Mouse (Mus musculus) left cerebral cortex, postnatal 10 days (tissue): ENCODE data around the gene Bfsp2. TPM values are rescaled to one million over a fixed set of nuclear protein-coding genes. Genes with fewer than 3 reads are reported as not detected.
A peak's percentile ranks its signal among the peaks of the same experiment; 100 is the strongest.
"Not testable (repeated sequence)": the region's sequence is repeated elsewhere in the genome, so short reads cannot be mapped to it uniquely, and the experiment has no call there.

Experiments used
- DNase-seq, 2 experiments: peaks; one replicate each; pipeline ENCODE4 v3.0.0; 2021 to 2022; ENCODE audit warnings: low spot score in 2 of 2, mixed read lengths in 1 of 2; ENCODE audit errors: extremely low spot score in 1 of 2
- intact Hi-C: fragments of 180-260 bp; cut with DNase I; formaldehyde crosslinking; loops from one replicate; pipeline ENCODE4 v1.15.1; 2025
- total RNA-seq, 2 experiments: library from RNA; stranded (reverse); gene quantifications; 2 replicates each; pipeline ENCODE4 v1.2.3; 2021

The Bfsp2 gene
- total RNA-seq, 2 experiments from 2014 or later, result 1.4 to 2.9 TPM

DNA sequence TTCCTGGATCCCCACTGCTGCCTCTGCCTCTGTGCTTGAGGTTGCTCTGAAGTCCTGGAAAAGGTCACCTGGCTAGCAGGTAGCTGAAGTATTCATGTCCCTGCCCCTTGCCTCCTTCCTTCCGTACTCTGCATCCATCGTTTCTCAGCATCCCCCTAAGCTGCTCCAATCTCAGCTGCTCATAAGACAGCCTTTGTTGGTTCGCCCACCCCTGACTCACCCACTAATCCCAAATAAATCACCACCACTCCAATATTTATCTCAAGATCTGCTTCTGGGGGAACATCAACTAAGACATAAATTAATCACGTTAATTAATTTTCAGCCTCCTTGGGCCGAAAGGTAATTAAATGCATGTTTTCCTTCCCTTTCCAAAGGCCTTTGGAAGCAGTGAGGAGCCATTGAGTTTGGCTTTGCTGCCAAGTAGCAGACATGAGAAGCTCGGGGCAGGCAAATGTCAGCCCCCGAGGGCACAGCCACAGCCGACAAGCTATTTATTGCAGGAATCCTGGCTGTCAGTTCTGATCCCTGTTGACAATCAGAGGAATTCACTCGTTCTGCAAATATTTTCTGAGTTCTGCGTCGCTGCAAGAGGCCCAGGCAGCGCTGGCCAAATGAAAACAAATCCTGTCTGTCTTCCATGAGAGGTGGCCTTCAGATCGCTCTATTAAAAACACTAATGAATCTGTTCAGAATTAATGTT is 36.9 kb downstream of the Bfsp2 start:
- peak in 1 of 2 experiments; percentile 44 for DNase-seq
- intact Hi-C loops, result no loop called here

DNA sequence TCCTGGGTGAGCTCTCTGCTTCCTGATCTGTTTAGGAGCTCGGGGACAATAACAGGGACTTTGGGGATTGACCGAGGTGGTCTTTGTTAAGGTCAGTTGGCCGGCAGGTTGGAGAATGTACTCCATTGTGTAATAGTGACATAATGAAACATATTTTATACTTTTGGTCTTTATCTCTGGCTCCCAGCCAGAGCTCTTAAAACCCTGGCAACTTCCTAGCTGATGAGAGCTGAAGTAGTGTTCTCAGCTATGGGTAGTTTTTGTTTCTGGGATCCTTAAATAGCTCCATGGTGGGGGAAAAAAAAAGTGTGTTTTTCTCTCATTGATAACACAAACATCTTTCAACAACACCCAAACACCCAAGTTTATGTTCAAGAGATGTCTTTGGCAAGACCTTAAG is 39.6 kb downstream of the Bfsp2 start:
- intact Hi-C loops, result no loop called here
- DNase-seq, result no peak

DNA sequence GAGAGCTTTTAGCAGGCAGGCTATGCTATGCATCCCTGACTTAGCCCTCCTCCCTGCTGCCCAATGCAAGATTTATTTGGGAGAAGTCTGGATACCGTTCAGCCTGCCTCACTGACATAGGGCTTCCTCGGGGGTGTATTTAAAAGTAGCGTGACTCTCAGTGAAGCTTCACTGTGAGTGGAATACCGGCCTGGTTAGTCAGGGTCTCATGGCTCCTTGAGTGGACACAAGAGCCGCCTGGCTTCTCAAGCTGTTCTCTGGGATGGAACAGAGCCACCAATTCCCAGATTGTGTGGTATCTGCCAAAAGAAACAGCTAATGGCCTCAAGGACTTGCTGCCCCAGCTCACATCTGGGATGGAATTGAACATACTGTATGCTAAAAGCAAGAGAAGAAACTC is 43.1 kb downstream of the Bfsp2 start:
- intact Hi-C loops, result no loop called here
- no peak for DNase-seq

DNA sequence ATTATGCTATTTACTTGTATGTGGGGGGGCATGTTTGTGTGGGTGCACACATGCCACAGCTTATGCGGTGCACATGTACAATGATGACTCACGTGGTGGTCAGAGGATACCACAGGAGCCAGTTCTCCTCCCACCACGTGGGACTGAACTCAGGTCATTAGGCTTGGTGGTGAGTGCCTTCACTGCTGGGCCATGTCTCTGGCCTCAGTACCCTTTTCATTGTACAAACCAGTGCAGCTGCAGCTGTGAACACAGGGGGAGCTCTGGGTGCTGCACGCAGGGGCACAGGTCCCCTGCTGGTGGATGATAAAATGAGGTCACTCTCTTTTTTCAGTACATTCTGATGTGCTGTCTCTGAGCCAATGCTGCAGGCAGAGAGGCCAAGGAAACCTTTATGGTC is 46.1 kb downstream of the Bfsp2 start:
- DNase-seq, result no peak
- intact Hi-C loops, result no loop called here

DNA sequence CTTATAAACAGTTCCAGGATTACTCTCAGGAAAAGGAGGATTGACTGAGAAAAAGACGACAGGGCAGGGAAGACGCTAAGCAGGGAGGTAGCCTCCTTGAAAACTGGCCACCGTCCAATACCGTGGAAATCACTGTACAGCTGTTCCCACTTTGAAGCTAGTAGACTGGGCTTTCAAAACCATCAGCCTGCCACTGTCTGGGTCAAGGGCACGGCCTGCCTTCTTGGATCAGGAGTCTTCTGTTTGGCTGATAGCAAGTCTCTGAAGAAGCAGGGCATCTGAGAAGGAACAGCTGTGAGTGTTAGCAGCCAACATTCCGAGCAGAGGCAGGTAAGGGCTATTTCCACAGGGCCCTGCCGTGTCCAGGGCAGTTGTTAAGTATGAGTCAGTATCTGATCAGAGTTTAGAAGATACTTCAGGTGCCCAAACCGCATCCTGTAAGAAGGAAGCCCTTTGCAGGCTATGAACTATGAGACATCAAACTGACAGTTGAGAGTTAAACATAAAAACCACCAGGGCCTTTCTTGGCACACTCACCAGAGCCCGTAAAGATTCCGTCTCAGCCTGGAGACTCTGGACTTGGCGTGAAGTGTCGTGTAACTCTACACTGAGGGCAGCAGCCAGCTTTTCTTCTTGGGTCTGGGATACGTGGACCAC is 48.0 kb downstream of the Bfsp2 start:
- DNase-seq, result peak in 1 of 2 experiments; percentile 42
- intact Hi-C loops, result no loop called here

DNA sequence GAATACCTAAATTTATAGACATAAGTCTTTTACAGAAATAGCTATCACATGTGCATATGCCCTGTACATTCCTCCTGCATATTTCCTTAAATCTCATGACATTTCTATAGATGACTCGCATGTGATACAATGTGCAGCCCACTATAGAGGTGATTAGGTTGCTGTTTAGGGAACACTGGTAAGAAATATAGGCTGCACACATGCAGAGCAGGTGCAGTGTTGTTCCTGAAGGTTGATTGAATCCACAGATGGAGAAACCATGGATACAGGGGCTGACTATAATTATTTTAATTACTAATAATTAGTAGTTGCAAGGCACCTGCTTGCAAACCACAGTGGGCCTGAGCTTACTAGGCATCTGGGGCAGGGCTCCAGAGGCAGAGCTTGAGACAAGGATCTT is 48.5 kb downstream of the Bfsp2 start:
- intact Hi-C loops, result no loop called here
- no peak for DNase-seq

DNA sequence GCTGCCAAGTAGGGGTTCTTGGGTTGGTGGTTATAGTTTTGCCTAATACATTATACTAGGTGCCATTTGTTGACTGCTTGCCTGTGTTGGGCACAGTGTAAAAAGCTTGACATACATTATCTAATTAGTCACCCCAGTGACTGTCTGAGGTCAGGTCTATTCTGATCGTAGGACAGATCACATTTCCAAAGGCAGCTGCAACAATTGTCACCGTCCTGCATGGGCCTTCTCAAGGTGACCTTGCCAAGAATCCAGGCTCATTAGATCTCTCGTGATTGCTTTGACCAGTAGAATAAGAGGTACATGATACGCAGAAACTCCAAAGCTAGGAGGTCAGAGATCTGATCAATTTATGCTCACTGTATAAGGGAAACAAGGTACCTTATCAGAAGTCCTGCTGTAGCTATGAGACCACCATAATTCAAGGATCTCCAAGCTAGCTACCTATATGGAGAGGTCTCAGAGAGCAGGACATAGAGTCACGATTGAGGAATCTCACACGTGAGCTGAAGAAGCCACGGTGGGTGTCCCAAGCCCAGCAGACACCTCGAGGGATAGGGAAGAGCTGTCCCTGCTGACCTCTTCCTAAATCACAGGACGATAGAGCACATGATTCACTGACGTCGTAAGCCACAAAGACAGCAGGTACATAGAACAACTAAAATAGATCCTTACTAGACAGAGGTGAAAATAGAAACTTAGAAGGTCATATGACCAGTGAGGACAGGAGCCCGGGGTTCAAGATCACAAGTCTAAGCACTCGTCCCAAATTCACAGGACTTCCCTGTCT is 49.6 kb downstream of the Bfsp2 start:
- intact Hi-C loops, result no loop called here
- DNase-seq, result no peak

DNA sequence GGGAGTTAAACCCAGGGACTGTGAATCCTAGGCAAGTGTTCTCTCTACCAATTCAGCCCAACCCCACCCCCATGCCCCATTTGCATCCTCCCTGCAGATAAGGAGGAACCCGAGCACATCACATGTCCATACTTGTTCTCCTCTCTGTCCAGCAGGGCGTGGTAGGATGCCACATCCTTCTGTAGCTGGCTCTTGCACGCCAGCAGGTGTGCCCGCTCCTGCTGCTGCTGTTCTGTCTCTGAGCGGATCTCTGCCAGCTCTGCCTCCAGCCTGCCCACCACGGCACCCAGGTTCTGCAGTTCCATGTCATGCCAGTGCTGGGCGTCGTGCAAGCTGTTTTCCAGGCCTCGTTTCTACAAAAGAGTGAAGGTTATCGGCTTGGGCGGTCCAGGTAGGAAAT is 53.8 kb downstream of the Bfsp2 start:
- intact Hi-C loops, result no loop called here
- peak in 1 of 2 experiments; percentile 33 for DNase-seq

DNA sequence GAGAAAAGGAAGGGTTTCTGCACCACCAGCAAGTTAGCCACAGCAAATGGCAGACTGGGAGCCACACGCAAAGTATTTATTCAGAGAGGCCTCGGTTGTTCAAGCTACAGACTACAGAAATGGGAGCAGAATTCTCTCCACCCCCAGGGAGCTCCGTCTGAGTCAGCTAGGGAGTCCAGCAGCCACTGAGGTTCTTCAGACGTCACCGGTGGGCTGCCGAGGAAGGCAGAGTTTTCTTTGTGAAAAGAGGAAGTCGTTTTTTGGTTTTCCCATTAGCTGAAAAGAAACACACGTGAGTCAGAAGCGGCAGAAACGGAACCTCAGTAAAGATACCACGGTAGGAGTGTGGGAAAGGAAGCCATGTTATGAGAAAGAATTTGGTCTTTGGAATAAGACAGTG is 55.4 kb downstream of the Bfsp2 start:
- DNase-seq, result no peak
- intact Hi-C loops, result no loop called here

DNA sequence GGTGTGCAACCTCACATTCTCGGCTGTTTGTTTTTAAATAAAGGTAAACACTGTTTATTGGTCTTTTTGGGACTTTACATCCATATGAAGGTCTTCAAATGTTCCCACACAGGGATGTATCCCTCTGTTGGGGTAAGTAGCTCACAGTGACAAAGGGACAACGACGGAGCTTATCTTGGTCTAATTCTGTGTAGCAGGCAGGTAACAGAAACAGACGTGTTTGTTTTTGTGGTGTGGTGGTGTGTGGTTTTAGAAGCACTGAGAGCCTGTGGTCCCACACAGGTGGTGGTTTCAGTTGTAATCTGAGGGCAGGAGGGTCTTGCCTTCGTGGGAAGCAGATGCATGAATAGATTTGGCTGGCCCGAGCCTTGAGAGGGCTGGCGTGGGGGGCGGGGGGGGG is 56.3 kb downstream of the Bfsp2 start:
- DNase-seq, result no peak
- intact Hi-C loops, result no loop called here

DNA sequence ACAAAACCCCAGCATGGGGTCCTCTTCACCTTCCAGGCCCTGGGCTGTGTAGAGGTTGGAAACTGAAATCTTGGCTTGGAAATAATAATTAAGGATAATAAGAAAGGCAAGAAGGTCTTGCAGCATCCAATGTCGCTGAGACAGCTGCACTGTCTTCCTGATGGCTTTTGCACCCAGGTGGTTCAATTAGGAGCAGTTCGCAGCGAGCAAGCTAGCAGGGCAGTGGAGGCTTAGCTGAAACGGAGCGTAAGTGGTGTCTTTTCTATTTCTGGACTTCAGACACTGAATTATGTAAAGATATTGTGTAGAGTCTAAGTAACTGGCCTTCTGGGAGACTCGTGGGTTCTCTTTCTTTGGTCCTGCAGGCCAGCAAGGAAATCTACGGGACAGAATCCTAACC is 56.8 kb downstream of the Bfsp2 start:
- DNase-seq, result no peak
- intact Hi-C loops, result no loop called here

DNA sequence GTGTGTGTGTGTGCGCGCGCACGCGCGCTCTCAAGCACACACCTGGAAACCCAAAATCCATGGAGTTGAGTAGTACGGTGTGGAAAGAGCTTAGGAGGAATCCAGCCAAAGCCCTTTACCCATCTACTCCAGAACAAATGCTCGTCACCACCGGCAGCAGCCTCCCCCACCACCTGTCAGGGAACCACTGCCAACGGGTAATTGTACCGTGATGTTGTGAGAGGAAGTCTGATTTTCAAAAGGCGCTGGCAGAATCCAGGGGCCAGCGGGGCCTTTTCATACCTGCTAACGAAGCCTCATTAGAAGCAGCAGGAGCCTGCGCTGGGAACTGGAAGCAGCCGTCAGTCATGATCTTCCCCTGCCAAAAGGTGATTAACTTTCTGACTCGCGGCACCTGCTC is 57.4 kb downstream of the Bfsp2 start:
- intact Hi-C loops, result no loop called here
- no peak for DNase-seq

DNA sequence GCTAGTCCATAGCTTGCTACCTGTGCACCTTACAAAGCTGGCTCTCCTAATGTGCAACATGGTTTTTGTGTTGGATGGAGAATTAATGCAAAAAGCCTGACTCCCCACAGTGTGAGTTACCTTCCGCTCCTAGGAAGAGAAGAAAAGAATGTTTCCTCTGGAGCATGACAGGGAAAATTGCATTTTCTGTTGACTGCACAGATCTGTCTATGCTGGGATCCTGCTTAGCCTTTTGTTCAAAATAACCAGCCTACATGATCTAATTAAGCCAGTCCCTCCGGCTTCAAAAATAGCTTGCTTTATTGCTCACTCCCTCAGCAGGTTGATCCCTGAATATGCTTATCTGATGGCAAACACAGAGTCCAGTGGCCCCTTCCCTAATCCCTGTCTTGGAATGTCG is 59.4 kb downstream of the Bfsp2 start:
- intact Hi-C loops, result no loop called here

DNA sequence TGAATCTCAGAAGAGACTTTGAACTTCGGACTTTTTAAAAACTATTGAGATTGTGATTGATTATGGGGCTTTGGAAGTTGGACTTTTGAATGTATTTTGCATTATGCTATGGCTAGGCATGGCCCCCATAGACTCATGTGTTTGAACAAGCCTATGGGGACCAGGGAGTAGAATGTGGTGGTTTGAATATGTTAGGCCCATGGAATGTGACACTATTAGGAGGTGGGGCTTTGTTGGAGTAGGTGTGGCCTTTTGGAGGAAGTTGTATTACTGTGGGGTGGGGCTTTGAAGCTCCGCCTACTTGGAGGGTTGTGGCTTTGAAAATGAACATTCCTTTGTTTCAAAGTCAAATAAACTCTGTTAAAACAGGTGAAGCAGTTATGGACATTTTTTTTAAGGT is 61.4 kb downstream of the Bfsp2 start:
- intact Hi-C loops, result no loop called here
- no peak for DNase-seq

More for the DNA sequence above, 59.4 kb downstream of the Bfsp2 start:
- no peak for DNase-seq

DNA sequence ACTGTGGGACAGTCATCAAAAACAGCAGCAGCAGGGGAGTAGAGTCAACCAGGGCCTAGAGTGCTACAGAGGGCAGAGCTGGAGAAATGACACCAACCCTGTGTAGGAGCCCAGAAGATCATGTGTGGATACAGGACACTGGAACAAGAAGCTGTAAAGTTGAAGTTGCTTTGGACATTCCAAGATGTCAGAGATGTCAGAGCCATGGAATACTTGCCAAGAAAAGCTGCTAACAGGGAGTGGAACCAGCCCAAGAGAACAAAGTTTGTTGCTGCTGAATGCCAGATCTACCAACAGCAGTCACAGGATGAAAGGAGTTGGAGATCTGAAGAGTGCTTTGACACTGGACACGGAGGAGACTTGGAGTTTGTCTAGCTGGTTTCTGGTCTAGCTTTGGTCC is 62.0 kb downstream of the Bfsp2 start:
- intact Hi-C loops, DNase-seq: not testable (repeated sequence)

DNA sequence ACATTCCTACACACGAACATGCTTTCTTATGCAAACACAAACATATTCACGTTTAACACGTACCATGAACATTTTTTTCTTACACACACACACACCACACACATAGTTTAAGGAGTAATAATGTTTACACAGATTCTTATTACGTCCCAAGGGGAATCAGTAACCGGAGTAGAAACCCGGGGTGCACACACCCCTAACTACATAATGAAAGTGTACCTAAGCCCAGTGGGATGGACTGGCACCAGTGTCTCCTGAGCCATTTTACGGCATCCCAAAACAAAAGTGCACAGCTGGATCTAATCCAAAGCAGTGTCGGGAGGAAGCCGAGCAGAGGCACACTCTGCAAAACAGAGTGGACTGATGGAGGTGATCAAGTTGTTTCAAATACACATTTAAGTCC is 66.8 kb downstream of the Bfsp2 start:
- intact Hi-C loops, result no loop called here
- DNase-seq, result no peak

DNA sequence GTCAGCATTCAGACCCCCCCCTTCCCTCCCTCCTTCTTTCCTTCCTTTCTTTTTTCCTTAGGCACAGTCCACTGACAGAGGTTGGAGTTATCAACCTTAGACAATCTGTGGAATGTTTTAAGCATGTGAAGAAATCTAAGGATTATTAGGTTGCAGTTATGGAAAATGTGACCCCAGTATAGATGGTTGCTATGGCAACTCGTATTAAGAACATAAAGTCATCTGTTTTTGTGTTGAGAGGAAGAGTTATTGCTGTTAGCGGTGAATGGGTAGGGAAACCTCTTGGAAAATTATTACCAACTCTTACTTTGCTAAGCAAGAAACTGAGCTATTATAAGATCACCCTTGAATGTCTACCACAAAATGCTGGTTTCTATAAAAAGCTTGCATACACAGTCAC is 71.1 kb downstream of the Bfsp2 start:
- DNase-seq, result no peak
- intact Hi-C loops, result no loop called here

DNA sequence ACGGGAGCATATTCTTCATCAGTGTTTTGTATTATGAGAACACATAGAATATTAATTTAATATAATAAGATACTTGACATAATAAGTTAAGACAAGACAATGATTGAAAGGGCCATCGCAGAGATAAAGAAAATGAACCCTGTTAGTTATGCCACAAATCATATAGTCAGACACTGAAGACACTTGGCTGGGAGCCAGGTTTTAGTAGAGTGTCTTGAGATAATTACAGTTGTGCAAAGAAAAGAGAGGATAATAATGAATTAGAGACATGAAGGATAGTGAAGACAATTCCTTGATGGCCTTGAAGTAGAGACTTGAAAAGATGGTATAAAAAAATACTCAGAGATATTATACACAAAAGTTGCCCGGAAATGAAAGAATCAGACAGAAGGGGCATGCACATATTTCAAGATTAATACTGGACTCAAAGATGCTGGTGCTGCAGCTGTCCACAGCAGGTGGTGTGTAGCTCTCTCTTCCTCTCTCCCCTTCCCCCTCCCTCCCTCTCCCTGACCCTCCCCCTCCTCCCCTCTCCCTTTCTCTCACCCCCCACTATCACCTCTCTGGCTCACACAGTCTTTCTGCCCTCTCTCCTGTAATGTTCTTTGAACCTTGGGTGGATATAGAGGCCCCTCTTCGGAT is 72.0 kb downstream of the Bfsp2 start:
- no peak for DNase-seq
- intact Hi-C loops, result no loop called here

DNA sequence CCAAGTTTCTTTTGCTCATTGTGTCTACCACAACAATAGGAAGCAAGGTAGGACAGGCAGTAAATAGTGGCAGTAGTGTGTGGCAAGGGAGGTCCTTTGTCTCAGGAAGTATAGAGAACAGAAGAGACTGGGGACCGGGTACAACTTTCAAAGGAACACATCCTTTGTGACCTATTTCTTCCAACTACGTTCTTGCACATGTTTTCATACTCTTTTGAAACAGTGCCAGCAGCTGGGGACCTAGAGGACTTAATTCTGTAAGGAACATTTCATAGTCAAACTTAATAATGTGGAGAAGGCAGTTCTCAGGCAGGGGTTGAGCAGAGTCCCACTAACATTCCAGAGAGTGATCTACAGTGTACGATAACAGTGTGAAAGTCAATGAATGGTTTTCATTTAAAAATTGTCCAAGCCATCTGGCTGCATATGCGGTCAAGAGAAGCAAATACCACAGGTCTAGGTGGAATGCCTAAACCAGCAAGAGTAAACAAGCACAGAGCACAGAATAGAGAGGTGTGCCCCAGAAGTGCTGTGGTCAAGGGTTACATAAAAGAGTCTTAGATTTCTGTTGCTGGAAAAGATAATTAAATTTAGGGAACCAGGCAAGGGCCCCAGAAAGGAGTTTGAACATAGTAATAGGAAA is 76.8 kb downstream of the Bfsp2 start:
- intact Hi-C loops, result no loop called here
- no peak for DNase-seq
